Mouse (Mus musculus): Measurements from ENCODE around the gene Wdcp. TPM values are rescaled to one million over a fixed set of nuclear protein-coding genes. Genes with fewer than 3 reads are reported as not detected.

Wdcp gene
- total RNA-seq, 1 experiment from 2014 or later, result 6.9 TPM

- peak; percentile 82 for ATAC-seq (replicated peaks; ENCODE audit: low read depth, poor library complexity, severe bottlenecking)
These were observed 64.1 kb downstream of the Wdcp start, which contains the start of gene Ubxn2a for GRCm38 (mm10) chr12:4906951-4907906. Gene Ubxn2a, minus strand, starts transcription at chr12:4907705.

- no peak for ATAC-seq (replicated peaks; ENCODE audit: low read depth, poor library complexity, severe bottlenecking)
These were observed 65.3 kb downstream of the Wdcp start for GRCm38 (mm10) chr12:4908391-4908790.

Other genes starting within 250 kb of the Wdcp start
- gene Fam228a, start 104.9 kb upstream of the Wdcp start, total RNA-seq (2017), result 0.59 and 0.63 TPM in 2 replicates
- 1.2 and 7.0 TPM in 2 replicates for gene Pfn4, start 74.3 kb upstream of the Wdcp start, total RNA-seq (2017)
- gene Fam228b, start 74.0 kb upstream of the Wdcp start, total RNA-seq (2017), result 2.7 and 10.2 TPM in 2 replicates
- gene Sf3b6, start 25.8 kb upstream of the Wdcp start, total RNA-seq (2017), result 174 and 177 TPM in 2 replicates
- 2.8 and 8.4 TPM in 2 replicates for gene Fkbp1b, start 1.7 kb upstream of the Wdcp start, total RNA-seq (2017)
- 65.2 and 78.7 TPM in 2 replicates for gene Mfsd2b, start 31.1 kb downstream of the Wdcp start, total RNA-seq (2017)
- 45.1 and 78.5 TPM in 2 replicates for gene Ubxn2a, start 64.4 kb downstream of the Wdcp start, total RNA-seq (2017)
- gene Atad2b, start 74.0 kb downstream of the Wdcp start, total RNA-seq (2017), result 51.2 and 53.5 TPM in 2 replicates